Mouse (Mus musculus) kidney, adult 2 months (tissue): ENCODE data around the gene Mrpl33. TPM values are rescaled to one million over a fixed set of nuclear protein-coding genes. Genes with fewer than 3 reads are reported as not detected.
"Not testable (repeated sequence)": the region's sequence is repeated elsewhere in the genome, so short reads cannot be mapped to it uniquely, and the experiment has no call there.

Experiments
- DNase-seq: peaks from one replicate; pipeline ENCODE4 v3.0.0; 2021
- H3K27ac ChIP-seq: fragments of 200-500 bp; 2 replicates; pipeline ENCODE4 v1.5.1; 2012; ENCODE audit warnings: low read depth, low read length, control low read depth, inconsistent platforms; ENCODE audit not compliant: insufficient read depth
- H3K27me3 ChIP-seq: fragments of 200-500 bp; replicated peaks from 2 replicates; pipeline ENCODE4 v1.6.1; 2012; ENCODE audit warnings: mild to moderate bottlenecking, moderate library complexity, low read length, inconsistent platforms; ENCODE audit not compliant: control insufficient read depth, insufficient read depth
- H3K36me3 ChIP-seq: fragments of 200-500 bp; 2 replicates; pipeline ENCODE4 v1.6.1; 2012; ENCODE audit warnings: mild to moderate bottlenecking, moderate library complexity, low read length, inconsistent platforms; ENCODE audit not compliant: control insufficient read depth, insufficient read depth
- H3K4me1 ChIP-seq: fragments of 200-500 bp; 2 replicates; pipeline ENCODE4 v1.6.1; 2011; ENCODE audit warnings: low read length; ENCODE audit not compliant: control insufficient read depth, insufficient read depth
- H3K4me3 ChIP-seq: fragments of 200-500 bp; 2 replicates; pipeline ENCODE4 v1.5.1; 2011; ENCODE audit warnings: mild to moderate bottlenecking, low read depth, low read length, control low read depth; ENCODE audit not compliant: insufficient read depth
- CTCF ChIP-seq: fragments of 200-500 bp; conservative IDR thresholded peaks from 2 replicates; pipeline ENCODE4 v1.5.1; 2011; ENCODE audit warnings: low read depth, mild to moderate bottlenecking, control low read depth, low read length, moderate library complexity, mixed read lengths; ENCODE audit not compliant: insufficient read depth, insufficient read length
- POLR2A ChIP-seq: fragments of 200-500 bp; IDR thresholded peaks from one replicate; pipeline ENCODE4 v1.6.1; 2011; ENCODE audit warnings: low read depth, low read length, control low read depth
- WGBS: fragments of 180-500 bp; shearing (Covaris S2); methylation state at CpG from one replicate; pipeline ENCODE4 v1.1.7; 2018; 5-methylcytosine and 5-hydroxymethylcytosine counted together
- polyA plus RNA-seq: library from polyadenylated mRNA; depleted of rRNA; stranded (reverse); fragments of >200 nt; gene quantifications from 2 replicates; pipeline ENCODE4 v1.2.3, GENCODE M21; 2012

Mrpl33 gene
- polyA plus RNA-seq, 1 experiment, result 34.3 TPM

GRCm38 (mm10) chr5:31581932-31582331, 14.8 kb upstream of the Mrpl33 start:
- H3K27ac ChIP-seq, result no peak overlapping the region
- 80% methylated on average over 3 of the region's 3 CpGs for WGBS
- H3K4me3 ChIP-seq, result no peak overlapping the region
- TF ChIP-seq CTCF (no peak), POLR2A (no peak)
- peaks cover 3% of the 10 kb centered on the region; the same call in 1 of the 2 replicates for H3K4me1 ChIP-seq
- no peaks in the 10 kb centered on the region for H3K27me3 ChIP-seq
- DNase-seq, result no peak
- H3K36me3 ChIP-seq, result no peaks in the 10 kb centered on the region

- Histone ChIP-seq H3K4me1 (peaks cover 3% of the 10 kb centered on the region; the same call in 1 of the 2 replicates), H3K4me3 (no peak overlapping the region), H3K27me3 (no peaks in the 10 kb centered on the region), H3K27ac (peak overlapping the region; percentile 34; the same call in 1 of the 2 replicates), H3K36me3 (no peaks in the 10 kb centered on the region)
- TF ChIP-seq POLR2A, result no peak
- peak; percentile 91 for DNase-seq
- WGBS, result 30% methylated on average over 2 of the region's 2 CpGs
These were observed 13.5 kb upstream of the Mrpl33 start for GRCm38 (mm10) chr5:31583261-31583660.

GRCm38 (mm10) chr5:31585526-31585925, 11.2 kb upstream of the Mrpl33 start:
- Histone ChIP-seq H3K4me1 (peaks cover 3% of the 10 kb centered on the region; the same call in 1 of the 2 replicates), H3K36me3 (no peaks in the 10 kb centered on the region), H3K27ac (no peak overlapping the region), H3K27me3 (no peaks in the 10 kb centered on the region), H3K4me3 (no peak overlapping the region)
- TF ChIP-seq CTCF (no peak), POLR2A (no peak)
- peak; percentile 55 for DNase-seq
- WGBS, result 39% methylated on average over 4 of the region's 4 CpGs

GRCm38 (mm10) chr5:31588016-31588415, 8.7 kb upstream of the Mrpl33 start:
- Histone ChIP-seq H3K4me1 (peaks cover 3% of the 10 kb centered on the region; the same call in 1 of the 2 replicates), H3K36me3 (no peaks in the 10 kb centered on the region), H3K27me3 (no peaks in the 10 kb centered on the region), H3K27ac (no peak overlapping the region), H3K4me3 (no peak overlapping the region)
- TF ChIP-seq POLR2A, result no peak
- TF ChIP-seq CTCF, result no peak
- WGBS, result 89% methylated on average over 2 of the region's 2 CpGs
- no peak for DNase-seq

GRCm38 (mm10) chr5:31588672-31589071, 8.1 kb upstream of the Mrpl33 start:
- not testable (repeated sequence) for H3K4me3 ChIP-seq, H3K27me3 ChIP-seq, H3K36me3 ChIP-seq, DNase-seq, H3K27ac ChIP-seq, H3K4me1 ChIP-seq
- WGBS, result 93% methylated on average over 8 of the region's 8 CpGs

- 71% methylated on average over 14 of the region's 14 CpGs for WGBS
- Histone ChIP-seq H3K27me3 (no peaks in the 10 kb centered on the region), H3K36me3 (no peaks in the 10 kb centered on the region), H3K27ac (no peak overlapping the region), H3K4me3 (no peak overlapping the region), H3K4me1 (peaks cover 3% of the 10 kb centered on the region; the same call in 1 of the 2 replicates)
- TF ChIP-seq CTCF (no peak), POLR2A (no peak)
- no peak for DNase-seq
These were observed 6.9 kb upstream of the Mrpl33 start for GRCm38 (mm10) chr5:31589711-31590319.

GRCm38 (mm10) chr5:31591122-31591521, 5.6 kb upstream of the Mrpl33 start:
- no peak for DNase-seq
- H3K27me3 ChIP-seq, result no peaks in the 10 kb centered on the region
- no peak overlapping the region for H3K4me3 ChIP-seq
- no peak overlapping the region for H3K27ac ChIP-seq
- no peaks in the 10 kb centered on the region for H3K36me3 ChIP-seq
- no peaks in the 10 kb centered on the region for H3K4me1 ChIP-seq
- 94% methylated on average over 7 of the region's 7 CpGs for WGBS
- TF ChIP-seq CTCF (no peak), POLR2A (no peak)
